17 mouse cellular contexts compared by ENCODE assay signal in the genomic region with DNA sequence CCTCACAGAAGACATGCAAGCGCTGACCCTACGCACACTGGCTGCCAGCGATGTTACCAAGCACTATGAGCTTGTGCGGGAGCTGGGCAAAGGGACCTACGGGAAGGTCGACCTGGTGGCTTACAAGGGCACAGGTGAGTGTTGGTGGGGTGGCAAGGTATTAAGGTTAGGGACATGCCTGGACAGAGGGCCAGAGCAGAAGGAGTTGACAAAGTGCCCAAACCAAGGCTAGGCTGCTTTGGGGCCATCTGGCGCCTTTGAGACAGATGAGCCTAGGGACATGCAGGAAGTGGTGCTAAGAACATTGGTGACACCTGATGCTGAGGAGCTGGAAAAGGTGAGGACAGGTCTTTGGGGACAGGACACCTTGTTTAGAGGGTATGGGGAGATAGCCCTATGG. TPM values are rescaled to one million over a fixed set of nuclear protein-coding genes. Genes with fewer than 3 reads are reported as not detected.
DNase-seq lines count a peak whose midpoint lies in the region; TF ChIP-seq lines count a peak whose summit lies in the region.
"Had no signal": no experiment of that assay in that cellular context is flagged by ENCODE, and none has a peak within 500 bp of the region (broad histone marks: within the 10 kb centered on the region; RNA-seq: fewer than 3 reads in every experiment).

No protein-coding gene starts in this region.

- no peaks in the 10 kb centered on the region for H3K27me3 ChIP-seq in spleen, adult 2 months (ENCODE audit: control insufficient read depth, insufficient read depth, low read length)
- H3K27me3 ChIP-seq: embryonic facial prominence, embryonic 13.5 days; forebrain, embryonic 12.5 days; hindbrain, embryonic 13.5 days; Patski had no signal

- H3K4me3 ChIP-seq in spleen, adult 2 months (ENCODE audit: extremely low read depth, insufficient read depth, insufficient read length) = no peak overlapping the region
- H3K4me3 ChIP-seq: embryonic facial prominence, embryonic 13.5 days; forebrain, embryonic 12.5 days; heart, adult 2 months; heart, embryonic 15.5 days; hindbrain, embryonic 13.5 days had no signal

- TF ChIP-seq POLR2A in spleen, adult 2 months (IDR thresholded peaks at IDR 0.05; ENCODE audit: low read depth, low read length) = no peak

- WGBS in spleen, adult 2 months = 96% methylated on average over 7 of the region's 7 CpGs

- peaks cover 42% of the 10 kb centered on the region; the same call in 1 of the 2 replicates for H3K4me1 ChIP-seq in spleen, adult 2 months (ENCODE audit: control insufficient read depth, insufficient read depth, insufficient read length)

- no peak for TF ChIP-seq CTCF in spleen, adult 2 months (IDR thresholded peaks at IDR 0.05; ENCODE audit: extremely low read depth, insufficient read depth, insufficient read length, insufficient replicate concordance)

- peak overlapping the region; percentile 88; the same call in 1 of the 2 replicates for H3K27ac ChIP-seq in spleen, adult 2 months (ENCODE audit: insufficient read depth, low read length)
- H3K27ac ChIP-seq: embryonic facial prominence, embryonic 13.5 days; heart, adult 2 months; heart, embryonic 15.5 days; hindbrain, postnatal 0 days had no signal

- peaks cover 32% of the 10 kb centered on the region for H3K36me3 ChIP-seq in spleen, adult 2 months (ENCODE audit: control insufficient read depth, insufficient read depth, low read length)

- peak; percentile 74 for DNase-seq in cerebellum, adult 11-12 months
- no peak for DNase-seq in cerebellum, adult 11 months
- DNase-seq in spleen, adult 2 months (ENCODE audit: low read depth in 1 of 2, low spot score in 2 of 2) = no peak
- no peak for DNase-seq in spleen, postnatal 10 days (ENCODE audit: low spot score in 2 of 2)
- DNase-seq in cerebellum, adult 9-11 months = peak; percentile 76
- no peak for DNase-seq in left cerebral cortex, adult 18-20 months (ENCODE audit: low spot score in 2 of 2)
- DNase-seq in right cerebral cortex, postnatal 14 days = no peak
- DNase-seq: adrenal gland, postnatal 25 days; gastrocnemius, postnatal 14 days; heart, adult 2 months; heart, postnatal 14 days had no signal

RNA-seq across cellular contexts. Expression of a gene that starts 17.5 kb away (rescaled TPM):
- 73.4 and 99.1 TPM in 2 replicates for polyA plus RNA-seq in spleen, adult 2 months (2012; rRNA removed)
- total RNA-seq in left cerebral cortex, adult 18-20 months (2021) = 10 to 100 TPM; 77.0 to 77.5 TPM

Comparison
In these comparisons a context has a peak if more than half of its experiments do, and no peak if none do; other contexts are left out.
1. DNase-seq: peak in cerebellum, adult 11-12 months (single experiment) and cerebellum, adult 9-11 months (single experiment); none in cerebellum, adult 11 months (single experiment), spleen, adult 2 months (0 of 2), spleen, postnatal 10 days (0 of 2), left cerebral cortex, adult 18-20 months (0 of 2) and right cerebral cortex, postnatal 14 days (single experiment).